10 mouse cellular contexts compared by ENCODE assay signal in genomic region chr3:33044799-33045106, GRCm38 (mm10).
"Had no signal": no experiment of that assay in that cellular context is flagged by ENCODE, and none has a peak within 500 bp of the region (broad histone marks: within the 10 kb centered on the region; RNA-seq: fewer than 3 reads in every experiment).

No protein-coding gene starts in this region.

- H3K27ac ChIP-seq: limb, embryonic 13.5 days; liver, embryonic 14.5 days; midbrain, embryonic 15.5 days had no signal

- H3K4me2 ChIP-seq: limb, embryonic 13.5 days; midbrain, embryonic 15.5 days had no signal

- ATAC-seq: intestine, postnatal 0 days had no signal

- H3K36me3 ChIP-seq: limb, embryonic 13.5 days; midbrain, embryonic 15.5 days had no signal

- DNase-seq: kidney, adult 8-10 months; kidney, postnatal 36 days; left cerebral cortex, postnatal 4 days; lung, adult 18-20 months; right cerebral cortex, postnatal 14 days; thymus, postnatal 36 days had no signal

- H3K27me3 ChIP-seq: limb, embryonic 13.5 days; midbrain, embryonic 15.5 days had no signal

- H3K9me3 ChIP-seq: limb, embryonic 13.5 days; midbrain, embryonic 15.5 days had no signal

- H3K4me1 ChIP-seq: limb, embryonic 13.5 days; midbrain, embryonic 15.5 days had no signal

- H3K9ac ChIP-seq: limb, embryonic 13.5 days; liver, embryonic 14.5 days; midbrain, embryonic 15.5 days had no signal

- H3K4me3 ChIP-seq: limb, embryonic 13.5 days; midbrain, embryonic 15.5 days had no signal
